Mouse (Mus musculus) lung, adult 2 months (tissue): Measurements from ENCODE around the gene Ube2k.
A peak's percentile ranks its signal among the peaks of the same experiment; 100 is the strongest.

Source experiments
- CTCF ChIP-seq: fragments of 200-500 bp; IDR thresholded peaks from 2 replicates; pipeline ENCODE4 v1.5.1; 2011; ENCODE audit warnings: mild to moderate bottlenecking, low read length, control low read depth; ENCODE audit not compliant: insufficient read depth
- POLR2A ChIP-seq: fragments of 200-500 bp; IDR thresholded peaks from 2 replicates; pipeline ENCODE4 v1.6.1; 2011; ENCODE audit warnings: low read depth, mild to moderate bottlenecking, control low read depth, low read length, borderline replicate concordance; ENCODE audit errors: extremely low read depth

DNA sequence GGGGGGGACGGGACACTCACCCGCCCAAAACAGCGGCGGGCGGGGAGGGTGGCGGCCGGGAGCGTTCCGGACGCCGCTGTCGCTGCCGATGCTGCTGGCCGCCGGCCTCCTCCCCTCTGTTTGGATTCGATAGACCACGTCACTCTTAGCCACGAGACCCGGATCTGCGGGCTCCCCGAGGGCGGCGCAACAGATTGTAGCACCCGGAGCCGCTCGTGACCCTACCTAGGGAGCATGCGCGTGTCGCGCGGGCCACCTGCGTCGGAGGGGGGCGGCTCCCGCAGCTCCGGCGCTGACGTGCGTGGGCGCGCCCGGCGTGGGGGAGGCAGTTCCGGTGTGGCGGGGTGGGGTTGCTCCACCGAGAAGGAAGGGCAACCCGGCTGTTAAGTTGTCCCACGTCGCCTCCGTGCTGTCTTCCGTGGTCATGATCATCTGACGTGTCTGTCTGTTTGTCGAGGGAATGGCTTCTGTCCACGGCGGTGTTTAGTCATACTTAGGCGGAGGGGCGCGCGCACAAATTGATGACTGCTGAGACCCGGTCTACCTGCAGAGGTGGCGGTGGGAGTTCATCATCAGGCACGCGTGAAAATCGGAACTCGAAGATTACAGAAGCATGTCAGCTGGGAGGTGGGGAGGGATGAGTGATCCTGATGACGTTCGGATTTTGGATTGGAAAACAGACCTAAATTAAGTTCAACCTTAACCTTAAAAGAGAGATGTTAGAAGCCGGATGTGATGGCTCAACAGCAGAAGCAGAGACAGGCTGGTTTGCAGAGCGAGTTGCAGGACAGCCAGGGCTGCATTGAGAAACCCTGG lies 44.1 kb upstream of the Ube2k start, which contains the start of gene Gm43552:
- TF ChIP-seq CTCF (no peak), POLR2A (peak; percentile 77)
